Mouse (Mus musculus): ENCODE results near the gene Gm17622. TPM values are rescaled to one million over a fixed set of nuclear protein-coding genes. Genes with fewer than 3 reads are reported as not detected.

Gene Gm17622
- polyA plus RNA-seq (2012; rRNA removed) = not detected in 2 replicates

GRCm38 (mm10) chr13:96490433-96490832, at the start of gene Gm17622:
Gene Gm17622 (plus strand): TSS chr13:96490733.
- Histone ChIP-seq H3K4me3 (ENCODE audit: insufficient read depth, low read length) (no peak within 1 kb of the TSS), H3K27ac (ENCODE audit: insufficient read depth, low read length) (no peak within 1 kb of the TSS), H3K4me1 (ENCODE audit: control insufficient read depth, insufficient read depth, low read length) (no peaks in the 10 kb centered on the region)
- TF ChIP-seq POLR2A (IDR thresholded peaks at IDR 0.05; ENCODE audit: extremely low read depth, insufficient read depth, low read length) = no peak
- no peak for TF ChIP-seq CTCF (IDR thresholded peaks at IDR 0.05; ENCODE audit: extremely low read depth, insufficient read depth, low read length)

- Histone ChIP-seq H3K4me1 (ENCODE audit: control insufficient read depth, insufficient read depth, low read length) (no peaks in the 10 kb centered on the region; the same call in none of the 2 replicates), H3K27ac (ENCODE audit: insufficient read depth, low read length) (no peak overlapping the region), H3K4me3 (ENCODE audit: insufficient read depth, low read length) (no peak overlapping the region)
- no peak for TF ChIP-seq CTCF (IDR thresholded peaks at IDR 0.05; ENCODE audit: extremely low read depth, insufficient read depth, low read length)
- no peak for TF ChIP-seq POLR2A (IDR thresholded peaks at IDR 0.05; ENCODE audit: extremely low read depth, insufficient read depth, low read length)
Observed at GRCm38 (mm10) chr13:96450205-96450856, 40.2 kb upstream of the Gm17622 start.

GRCm38 (mm10) chr13:96450869-96451268, 39.7 kb upstream of the Gm17622 start:
- Histone ChIP-seq H3K4me3 (ENCODE audit: insufficient read depth, low read length) (no peak overlapping the region), H3K27ac (ENCODE audit: insufficient read depth, low read length) (no peak overlapping the region), H3K4me1 (ENCODE audit: control insufficient read depth, insufficient read depth, low read length) (no peaks in the 10 kb centered on the region; the same call in none of the 2 replicates)
- no peak for TF ChIP-seq CTCF (IDR thresholded peaks at IDR 0.05; ENCODE audit: extremely low read depth, insufficient read depth, low read length)

GRCm38 (mm10) chr13:96451386-96452140, 39.0 kb upstream of the Gm17622 start:
- TF ChIP-seq POLR2A (IDR thresholded peaks at IDR 0.05; ENCODE audit: extremely low read depth, insufficient read depth, low read length) = no peak
- no peak for TF ChIP-seq CTCF (IDR thresholded peaks at IDR 0.05; ENCODE audit: extremely low read depth, insufficient read depth, low read length)
- Histone ChIP-seq H3K4me3 (ENCODE audit: insufficient read depth, low read length) (no peak overlapping the region), H3K4me1 (ENCODE audit: control insufficient read depth, insufficient read depth, low read length) (no peaks in the 10 kb centered on the region; the same call in none of the 2 replicates), H3K27ac (ENCODE audit: insufficient read depth, low read length) (no peak overlapping the region)

- TF ChIP-seq CTCF (IDR thresholded peaks at IDR 0.05; ENCODE audit: extremely low read depth, insufficient read depth, low read length) = no peak
- no peak for TF ChIP-seq POLR2A (IDR thresholded peaks at IDR 0.05; ENCODE audit: extremely low read depth, insufficient read depth, low read length)
- Histone ChIP-seq H3K4me3 (ENCODE audit: insufficient read depth, low read length) (no peak overlapping the region), H3K4me1 (ENCODE audit: control insufficient read depth, insufficient read depth, low read length) (no peaks in the 10 kb centered on the region; the same call in none of the 2 replicates), H3K27ac (ENCODE audit: insufficient read depth, low read length) (no peak overlapping the region)
Observed at GRCm38 (mm10) chr13:96452621-96453020, 37.9 kb upstream of the Gm17622 start.

GRCm38 (mm10) chr13:96454288-96454687, 36.2 kb upstream of the Gm17622 start:
- TF ChIP-seq CTCF (IDR thresholded peaks at IDR 0.05; ENCODE audit: extremely low read depth, insufficient read depth, low read length) (no peak), POLR2A (IDR thresholded peaks at IDR 0.05; ENCODE audit: extremely low read depth, insufficient read depth, low read length) (no peak)
- no peak overlapping the region for H3K27ac ChIP-seq (ENCODE audit: insufficient read depth, low read length)
- H3K4me1 ChIP-seq (ENCODE audit: control insufficient read depth, insufficient read depth, low read length) = no peaks in the 10 kb centered on the region; the same call in none of the 2 replicates
- H3K4me3 ChIP-seq (ENCODE audit: insufficient read depth, low read length) = no peak overlapping the region

GRCm38 (mm10) chr13:96457566-96457965, 33.0 kb upstream of the Gm17622 start:
- TF ChIP-seq CTCF (IDR thresholded peaks at IDR 0.05; ENCODE audit: extremely low read depth, insufficient read depth, low read length) (no peak), POLR2A (IDR thresholded peaks at IDR 0.05; ENCODE audit: extremely low read depth, insufficient read depth, low read length) (no peak)
- Histone ChIP-seq H3K27ac (ENCODE audit: insufficient read depth, low read length) (no peak overlapping the region), H3K4me1 (ENCODE audit: control insufficient read depth, insufficient read depth, low read length) (no peaks in the 10 kb centered on the region; the same call in 1 of the 2 replicates), H3K4me3 (ENCODE audit: insufficient read depth, low read length) (no peak overlapping the region)

GRCm38 (mm10) chr13:96458018-96458417, 32.5 kb upstream of the Gm17622 start:
- H3K4me3 ChIP-seq (ENCODE audit: insufficient read depth, low read length) = no peak overlapping the region
- no peaks in the 10 kb centered on the region; the same call in 1 of the 2 replicates for H3K4me1 ChIP-seq (ENCODE audit: control insufficient read depth, insufficient read depth, low read length)
- no peak overlapping the region for H3K27ac ChIP-seq (ENCODE audit: insufficient read depth, low read length)
- TF ChIP-seq POLR2A (IDR thresholded peaks at IDR 0.05; ENCODE audit: extremely low read depth, insufficient read depth, low read length) = no peak
- no peak for TF ChIP-seq CTCF (IDR thresholded peaks at IDR 0.05; ENCODE audit: extremely low read depth, insufficient read depth, low read length)

- no peak for TF ChIP-seq CTCF (IDR thresholded peaks at IDR 0.05; ENCODE audit: extremely low read depth, insufficient read depth, low read length)
- TF ChIP-seq POLR2A (IDR thresholded peaks at IDR 0.05; ENCODE audit: extremely low read depth, insufficient read depth, low read length) = no peak
Observed at GRCm38 (mm10) chr13:96458606-96459005, 31.9 kb upstream of the Gm17622 start.

GRCm38 (mm10) chr13:96462644-96463043, 27.9 kb upstream of the Gm17622 start:
- H3K4me3 ChIP-seq (ENCODE audit: insufficient read depth, low read length) = no peak overlapping the region
- no peak overlapping the region for H3K27ac ChIP-seq (ENCODE audit: insufficient read depth, low read length)
- no peak for TF ChIP-seq CTCF (IDR thresholded peaks at IDR 0.05; ENCODE audit: extremely low read depth, insufficient read depth, low read length)
- TF ChIP-seq POLR2A (IDR thresholded peaks at IDR 0.05; ENCODE audit: extremely low read depth, insufficient read depth, low read length) = no peak
- H3K4me1 ChIP-seq (ENCODE audit: control insufficient read depth, insufficient read depth, low read length) = no peaks in the 10 kb centered on the region

More at GRCm38 (mm10) chr13:96458606-96459005, 31.9 kb upstream of the Gm17622 start:
- no peak overlapping the region for H3K27ac ChIP-seq (ENCODE audit: insufficient read depth, low read length)
- no peak overlapping the region for H3K4me3 ChIP-seq (ENCODE audit: insufficient read depth, low read length)
- no peaks in the 10 kb centered on the region; the same call in 1 of the 2 replicates for H3K4me1 ChIP-seq (ENCODE audit: control insufficient read depth, insufficient read depth, low read length)
